Mouse (Mus musculus): ENCODE results near the gene Gm9918.

Gm9918 gene

DNA sequence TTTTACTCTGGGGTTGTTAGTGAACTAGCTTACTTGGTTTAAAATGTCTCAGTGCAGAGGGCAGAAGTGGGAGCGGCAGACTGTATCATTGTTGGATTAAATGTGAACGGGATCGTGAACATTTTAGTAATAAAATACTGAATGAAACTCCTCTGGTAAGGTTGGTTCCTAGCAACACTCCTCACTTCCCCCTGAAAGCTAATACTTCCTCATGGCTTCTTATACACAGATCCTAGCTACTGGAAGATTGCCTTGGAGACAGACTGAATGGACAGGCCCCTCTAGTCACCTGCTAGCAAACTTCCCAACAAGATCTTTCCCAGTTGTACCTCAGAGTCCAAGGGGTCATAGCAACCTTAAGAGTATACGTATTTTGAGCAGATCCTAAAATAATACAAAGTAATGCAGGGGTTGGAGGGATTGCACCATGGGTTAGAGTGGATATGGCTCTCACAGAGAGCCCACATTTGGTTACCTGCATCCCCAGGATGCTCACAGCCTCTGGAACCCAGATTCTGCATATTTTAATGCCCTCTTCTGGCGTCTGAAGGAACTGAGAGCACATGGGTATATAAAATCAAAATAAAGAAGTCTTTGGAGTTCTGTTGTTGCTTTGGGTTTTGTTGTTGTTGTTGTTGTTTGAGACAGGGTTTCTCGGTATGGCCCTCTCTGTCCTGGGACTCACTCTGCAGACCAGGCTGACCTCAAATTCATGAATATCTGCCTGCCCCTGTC lies 3.8 kb downstream of the Gm9918 start:
- DNase-seq (ENCODE audit: low read depth, low spot score): no peak

DNA sequence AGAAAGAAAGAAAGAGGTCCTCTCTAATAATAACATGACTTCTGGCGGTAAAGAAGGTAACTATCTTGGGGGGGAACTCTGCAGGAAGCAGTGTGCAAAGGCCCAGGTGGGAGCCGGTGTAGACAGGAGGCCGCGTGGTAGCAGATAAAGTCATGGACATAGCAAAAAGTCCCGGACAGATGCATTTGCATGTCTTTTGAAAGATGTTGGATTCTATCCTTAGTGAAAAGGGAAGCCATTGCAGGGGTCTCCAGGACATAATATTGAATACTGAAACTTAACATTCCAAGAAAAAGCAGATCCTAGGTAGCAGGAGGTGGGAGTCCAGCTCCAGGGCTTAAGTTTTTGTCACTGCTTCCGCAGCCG lies 8.3 kb downstream of the Gm9918 start:
- DNase-seq (ENCODE audit: low read depth, low spot score): no peak

DNA sequence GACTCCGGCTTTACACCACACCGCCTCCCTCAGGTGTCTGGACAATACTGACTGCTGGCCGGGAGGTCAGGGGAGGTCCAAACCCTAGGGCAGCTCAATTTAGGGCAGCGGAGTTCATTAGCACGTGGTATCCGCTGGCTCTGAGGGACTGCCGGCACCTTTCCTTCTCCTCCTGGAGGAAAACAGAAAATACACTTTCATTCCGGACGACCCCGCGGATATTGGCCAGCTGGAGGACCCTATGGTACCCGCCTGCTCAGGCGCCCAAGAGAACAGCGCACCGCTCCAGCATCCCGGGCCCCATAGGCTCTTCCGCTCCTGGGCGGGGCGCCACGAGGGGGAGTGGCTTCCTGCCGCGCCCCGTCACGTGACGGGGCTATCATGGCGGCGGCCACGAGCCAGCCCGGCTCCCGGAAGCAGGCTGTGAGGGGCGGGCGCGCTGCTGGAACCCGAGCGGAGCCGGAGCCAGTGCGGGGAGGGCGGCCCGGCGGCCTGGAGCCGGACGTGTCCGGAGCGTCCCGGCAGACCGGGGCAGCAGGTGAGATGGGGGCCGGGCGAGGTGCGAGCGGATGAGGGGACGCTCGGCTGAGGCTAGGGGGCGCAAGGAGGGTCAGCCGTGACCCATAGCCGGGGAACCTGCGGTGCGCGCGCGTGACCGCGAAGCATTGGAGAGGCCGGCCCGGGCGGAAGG lies 8.9 kb downstream of the Gm9918 start, which contains the start of gene Mfsd5:
Gene Mfsd5, plus strand, starts transcription at position 363 of the 691 bp plus-strand sequence.
- DNase-seq (ENCODE audit: low read depth, low spot score): peak; percentile 95

DNA sequence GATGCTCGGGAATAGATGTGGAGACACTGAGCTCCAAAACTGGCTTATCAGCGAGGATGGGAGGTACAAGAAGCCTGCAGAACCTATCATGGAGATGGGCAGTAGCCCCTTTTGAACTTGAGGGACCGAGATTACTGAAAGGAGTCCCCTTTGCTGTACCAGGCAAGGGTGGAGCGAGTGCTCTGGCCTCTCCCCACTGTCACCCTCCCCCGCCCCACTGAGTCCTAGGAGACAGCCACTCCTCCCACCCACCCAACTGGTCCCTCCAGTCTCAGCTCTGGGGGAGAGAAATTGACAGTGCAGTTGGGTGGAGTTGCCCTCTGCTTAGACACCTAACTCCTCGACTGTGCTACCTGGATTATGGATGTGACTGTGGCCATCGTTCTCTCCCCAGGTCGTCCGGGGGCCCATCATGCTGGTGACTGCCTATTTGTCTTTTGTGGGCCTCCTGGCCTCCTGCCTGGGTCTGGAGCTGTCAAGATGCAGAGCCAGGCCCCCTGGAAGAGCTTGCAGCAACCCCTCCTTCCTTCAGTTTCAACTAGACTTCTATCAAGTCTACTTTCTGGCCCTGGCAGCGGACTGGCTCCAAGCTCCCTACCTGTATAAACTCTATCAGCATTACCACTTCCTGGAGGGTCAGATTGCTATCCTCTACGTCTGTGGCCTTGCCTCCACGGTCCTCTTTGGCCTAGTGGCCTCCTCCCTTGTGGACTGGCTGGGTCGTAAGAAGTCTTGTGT lies 9.6 kb downstream of the Gm9918 start:
- peak; percentile 70 for DNase-seq (ENCODE audit: low read depth, low spot score)

DNA sequence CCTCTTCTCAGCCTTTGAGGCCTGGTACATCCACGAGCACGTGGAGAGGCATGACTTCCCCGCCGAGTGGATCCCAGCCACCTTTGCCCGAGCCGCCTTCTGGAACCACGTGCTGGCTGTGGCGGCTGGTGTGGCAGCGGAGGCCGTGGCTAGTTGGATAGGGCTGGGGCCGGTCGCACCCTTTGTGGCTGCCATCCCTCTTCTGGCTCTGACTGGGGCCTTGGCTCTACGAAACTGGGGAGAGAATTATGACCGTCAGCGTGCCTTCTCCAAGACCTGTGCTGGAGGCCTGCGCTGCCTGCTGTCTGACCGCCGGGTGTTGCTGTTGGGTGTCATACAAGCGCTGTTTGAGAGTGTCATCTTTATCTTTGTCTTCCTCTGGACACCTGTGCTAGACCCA lies 10.3 kb downstream of the Gm9918 start:
- no peak for DNase-seq (ENCODE audit: low read depth, low spot score)

DNA sequence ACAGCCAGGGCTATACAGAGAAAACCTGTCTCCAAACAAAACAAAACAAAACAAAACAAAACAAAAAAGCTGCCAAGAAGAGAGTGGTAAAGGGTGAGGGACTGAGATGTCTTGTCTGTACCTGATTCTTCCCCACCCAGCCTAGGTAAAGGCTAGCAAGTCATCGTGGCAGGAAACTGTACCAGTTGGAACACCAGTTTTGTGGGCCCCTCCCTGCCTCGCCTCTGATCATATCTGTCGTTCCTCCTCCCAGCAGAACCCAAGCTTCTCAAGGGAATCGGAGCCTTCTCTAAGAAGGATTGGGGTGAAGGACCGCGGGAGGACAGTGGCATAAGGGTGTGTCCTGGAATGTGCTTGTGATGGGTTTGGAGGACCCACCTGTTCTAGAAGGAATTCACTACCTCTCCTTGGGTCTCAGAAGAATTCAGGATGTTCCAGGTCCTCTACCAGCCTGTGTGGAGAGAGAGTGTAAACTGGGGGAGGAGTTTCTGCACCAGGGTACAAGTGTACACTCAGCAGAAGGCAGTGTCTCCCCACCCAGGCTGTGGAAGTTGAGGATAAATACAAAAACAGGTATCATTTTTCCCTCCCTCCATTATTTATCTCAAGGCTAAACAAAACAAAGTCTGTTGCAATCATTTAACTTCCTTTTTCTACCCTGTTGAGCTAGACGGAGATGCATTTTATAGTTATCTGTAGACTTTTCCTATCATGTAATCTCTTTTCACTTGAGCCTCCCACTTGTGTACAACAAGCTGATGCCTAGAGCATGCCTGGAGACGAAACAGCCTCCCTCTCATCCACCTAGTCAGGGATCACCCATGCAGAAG lies 12.3 kb downstream of the Gm9918 start:
- DNase-seq (ENCODE audit: low read depth, low spot score): no peak

DNA sequence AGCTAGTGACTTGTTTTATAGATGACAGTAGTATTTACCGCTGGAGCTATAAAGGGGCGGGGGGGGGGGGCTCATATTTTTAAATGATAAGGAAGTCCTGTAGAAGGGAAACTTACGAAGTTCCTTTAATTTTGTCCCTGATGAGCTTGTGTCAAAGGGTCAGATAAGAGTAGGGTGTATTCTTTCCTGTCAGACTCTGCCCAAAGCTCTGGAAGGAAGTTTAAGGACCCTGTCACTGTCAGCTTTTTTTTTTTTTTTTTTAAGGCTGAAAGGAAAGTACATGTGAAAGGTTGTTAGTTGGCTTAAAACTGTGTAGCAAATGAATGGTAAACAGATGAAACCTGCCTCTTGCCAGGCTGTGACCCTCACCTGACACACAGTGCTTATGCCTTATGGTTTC lies 13.3 kb downstream of the Gm9918 start:
- DNase-seq (ENCODE audit: low read depth, low spot score): no peak

DNA sequence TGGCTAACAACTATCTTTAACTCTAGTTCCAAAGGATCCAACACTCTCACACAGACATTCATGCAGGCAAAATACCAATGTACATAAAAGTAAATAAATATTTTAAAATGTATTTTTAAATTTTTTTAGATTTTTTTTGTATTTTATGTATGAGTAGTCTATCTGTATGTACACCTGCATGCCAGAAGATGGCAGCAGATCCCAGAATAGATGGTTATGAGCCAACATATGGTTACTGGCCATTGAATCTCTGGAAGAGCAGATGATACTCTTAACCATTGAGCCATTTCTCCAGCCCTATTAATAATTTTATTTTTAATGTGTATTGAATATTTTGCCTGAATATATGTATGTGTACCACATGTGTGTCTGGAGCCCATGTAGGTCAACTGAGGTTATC lies 17.0 kb downstream of the Gm9918 start:
- peak; percentile 77 for DNase-seq (ENCODE audit: low read depth, low spot score)

DNA sequence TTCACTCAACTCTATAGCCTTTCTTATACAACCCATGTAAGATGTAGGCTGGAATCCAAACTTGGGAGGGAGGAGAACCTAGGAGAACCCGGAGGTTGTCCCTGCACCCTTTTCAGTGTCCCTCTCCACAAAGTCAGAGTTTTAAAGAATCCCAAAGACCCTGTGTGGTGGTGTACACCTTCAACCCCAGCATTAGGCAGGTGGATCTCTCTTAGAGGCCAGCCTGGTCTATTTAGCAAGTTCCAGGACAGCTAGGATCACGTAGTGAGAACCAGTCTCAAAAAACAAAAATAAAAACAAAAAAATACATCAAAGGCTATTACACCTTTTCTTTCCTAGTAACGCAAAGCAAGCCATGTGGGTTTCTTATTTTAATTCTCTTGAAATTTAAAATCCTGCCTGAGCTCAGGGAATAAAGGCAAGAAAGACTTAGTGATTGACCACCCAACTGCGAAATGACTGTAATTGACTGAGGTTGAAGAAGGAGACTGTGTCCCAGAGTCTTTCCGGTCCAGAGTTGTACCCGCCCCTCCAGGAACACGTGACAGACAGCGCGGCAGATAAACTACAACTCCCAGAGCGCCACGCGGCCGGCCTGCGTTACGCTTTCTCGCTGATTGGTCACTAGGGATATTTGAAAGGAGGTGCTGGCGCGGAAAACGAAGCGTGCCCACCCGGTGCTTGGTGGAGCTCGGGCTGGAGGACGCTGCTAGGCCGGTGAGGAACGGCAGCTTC lies 25.4 kb downstream of the Gm9918 start, which contains the start of gene Espl1:
Gene Espl1, plus strand, starts transcription at position 634 of the 735 bp plus-strand sequence.
- DNase-seq (ENCODE audit: low read depth, low spot score): peak; percentile 95

DNA sequence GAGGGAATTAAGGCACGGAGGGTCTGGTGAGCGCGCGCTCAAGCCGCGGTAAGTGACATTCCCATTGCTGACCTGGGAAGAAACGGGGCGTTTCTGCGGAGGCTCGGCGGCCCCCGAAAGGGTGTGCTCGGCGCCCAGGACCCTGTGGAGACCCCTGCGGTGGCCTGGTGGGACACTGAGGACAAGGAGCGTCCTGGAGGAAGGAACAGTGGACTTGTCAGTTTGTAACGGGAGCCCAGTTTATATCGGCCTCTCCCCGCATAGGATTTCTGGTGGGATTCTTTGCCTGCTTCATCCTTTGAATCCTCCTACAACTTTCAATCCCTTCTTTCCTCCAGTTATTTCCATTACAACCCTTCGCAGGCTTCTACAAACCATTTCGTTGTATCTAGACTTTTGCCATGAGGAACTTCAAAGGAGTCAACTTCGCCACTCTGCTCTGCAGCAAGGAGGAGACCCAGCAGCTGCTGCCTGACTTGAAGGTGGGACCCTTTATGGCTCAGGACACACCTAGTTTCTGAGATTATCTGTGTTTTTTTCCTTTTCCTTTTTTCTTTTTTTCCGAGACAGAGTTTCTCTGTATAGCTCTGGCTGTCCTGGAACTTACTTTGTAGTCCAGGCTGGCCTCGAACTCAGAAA lies 26.1 kb downstream of the Gm9918 start:
- DNase-seq (ENCODE audit: low read depth, low spot score): no peak

DNA sequence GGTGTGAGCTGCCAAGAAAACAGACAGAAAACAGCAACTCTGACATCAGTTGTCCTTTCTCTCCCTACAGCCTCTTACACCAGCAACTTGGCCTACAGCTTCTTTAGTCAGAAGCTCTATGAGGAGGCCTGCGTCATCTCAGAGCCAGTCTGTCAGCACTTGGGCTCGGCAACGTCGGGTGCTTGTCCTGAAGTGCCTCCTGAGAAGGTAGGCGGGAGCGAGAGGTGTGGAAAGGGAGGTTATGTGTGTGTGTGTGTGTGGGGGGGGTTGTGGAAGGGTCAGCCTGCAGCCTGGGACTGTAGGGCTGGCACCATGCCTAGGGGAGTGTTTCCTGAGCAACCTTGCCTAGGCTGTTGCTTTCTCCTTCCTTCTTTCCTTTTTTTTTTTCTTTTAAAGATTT lies 32.2 kb downstream of the Gm9918 start:
- no peak for DNase-seq (ENCODE audit: low read depth, low spot score)

DNA sequence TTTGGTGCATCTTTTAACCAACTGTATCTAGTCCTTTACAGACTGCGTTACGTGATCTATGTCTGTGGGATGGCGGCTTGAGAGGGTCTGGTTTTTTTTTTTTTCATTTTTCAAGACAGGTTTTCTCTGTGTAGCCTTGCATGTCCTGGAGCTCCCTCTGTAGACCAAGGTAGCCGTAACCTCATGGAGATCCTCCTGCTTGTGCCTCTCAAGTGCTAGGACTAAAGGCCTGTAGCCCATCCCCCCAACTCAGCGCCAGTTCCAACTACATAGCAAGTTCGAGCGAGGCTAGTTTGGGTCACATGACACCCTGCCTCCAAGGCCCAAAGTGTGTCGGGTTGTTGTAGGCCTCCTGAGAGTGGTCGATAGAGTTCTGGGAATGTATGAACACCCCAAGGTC lies 38.4 kb downstream of the Gm9918 start:
- no peak for DNase-seq (ENCODE audit: low read depth, low spot score)

DNA sequence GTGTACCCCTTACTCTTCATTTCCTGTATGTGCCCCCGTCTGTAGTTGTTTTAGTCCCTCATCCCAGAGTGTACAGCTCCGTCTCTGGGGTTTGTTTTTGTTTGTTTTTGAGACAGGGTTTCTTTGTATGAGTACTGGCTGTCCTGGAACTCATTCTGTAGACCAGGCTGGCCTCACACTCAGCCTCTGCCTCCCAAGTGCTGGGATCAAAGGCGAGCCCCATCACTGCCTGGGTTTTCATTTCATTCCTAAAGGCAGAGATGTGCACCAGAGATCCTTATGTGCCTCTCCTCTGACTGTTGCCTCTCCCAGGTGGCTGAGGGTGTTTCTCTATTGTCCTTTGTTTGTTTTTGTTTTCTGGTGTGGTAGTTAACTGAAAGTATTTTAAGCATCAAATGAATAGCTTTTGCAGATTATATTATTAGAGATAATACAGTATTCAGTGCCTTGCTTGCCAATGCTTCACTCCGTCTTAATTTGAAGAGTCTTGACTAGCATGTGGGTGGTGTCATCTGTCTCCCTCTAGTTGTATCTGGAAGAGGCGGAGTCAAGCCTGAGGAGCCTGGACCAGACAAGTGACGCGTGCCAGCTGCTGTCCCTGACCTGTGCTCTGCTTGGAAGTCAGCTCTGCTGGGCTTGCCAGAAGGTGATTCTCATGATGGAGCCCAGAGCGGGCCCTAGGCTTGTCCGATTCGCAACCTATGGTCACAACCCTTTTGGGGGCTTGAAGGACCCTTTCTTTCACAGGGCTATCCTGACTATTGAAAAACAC lies 39.9 kb downstream of the Gm9918 start:
- peak; percentile 24 for DNase-seq (ENCODE audit: low read depth, low spot score)

DNA sequence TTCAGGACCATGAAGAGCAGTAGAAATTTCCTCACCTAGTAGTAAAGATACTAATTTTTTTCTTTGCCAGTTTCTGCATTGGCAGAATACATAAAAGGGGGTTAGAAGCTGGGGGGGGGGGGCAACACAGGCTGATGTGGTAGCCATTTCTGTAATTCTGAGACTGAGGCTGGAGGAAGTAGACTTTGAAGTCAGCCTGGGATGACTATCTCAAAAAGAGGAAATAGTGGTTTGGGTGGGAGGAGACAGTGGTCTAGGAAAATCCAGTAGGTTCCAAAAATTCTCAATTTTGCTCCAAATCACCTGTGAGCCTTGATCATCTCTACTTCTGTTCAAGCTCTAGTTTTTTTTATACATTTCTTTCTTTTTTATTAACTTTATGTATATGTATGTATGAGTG lies 41.1 kb downstream of the Gm9918 start:
- DNase-seq (ENCODE audit: low read depth, low spot score): no peak

DNA sequence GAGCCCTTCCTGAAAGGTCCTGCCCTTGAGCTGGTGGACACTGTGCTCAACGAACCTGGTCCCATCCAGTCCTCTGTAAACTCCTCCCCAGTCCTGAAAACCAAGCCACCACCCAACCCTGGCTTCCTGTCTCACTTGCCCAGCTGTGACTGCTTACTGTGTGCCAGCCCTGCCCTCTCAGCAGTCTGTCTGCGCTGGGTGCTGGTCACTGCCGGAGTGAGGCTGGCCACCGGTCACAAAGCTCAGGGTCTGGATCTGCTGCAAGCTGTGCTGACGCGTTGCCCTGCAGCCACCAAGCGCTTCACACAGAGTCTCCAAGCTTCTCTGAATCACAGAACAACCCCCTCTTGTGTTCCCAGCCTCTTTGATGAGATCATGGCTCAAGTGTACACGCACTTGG lies 44.9 kb downstream of the Gm9918 start:
- peak; percentile 55 for DNase-seq (ENCODE audit: low read depth, low spot score)

DNA sequence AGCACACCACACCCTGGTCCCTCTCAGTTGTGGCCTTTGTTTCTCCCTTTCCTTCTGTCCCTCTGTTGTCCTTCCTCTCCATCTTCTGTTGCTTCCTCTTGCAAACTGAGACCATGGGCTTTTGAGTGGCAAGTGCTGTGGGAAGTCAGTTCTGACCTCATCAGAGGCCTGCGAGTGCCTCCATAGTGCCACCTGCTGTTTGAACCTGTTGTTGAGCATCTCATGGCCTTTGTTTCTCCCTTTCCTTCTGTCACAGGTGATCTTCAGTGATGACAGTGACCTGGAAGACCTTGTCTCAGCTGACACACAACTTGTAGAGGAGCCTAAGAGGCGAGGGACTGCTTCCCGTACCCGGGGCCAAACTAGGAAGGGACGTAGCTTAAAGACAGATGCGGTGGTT lies 45.9 kb downstream of the Gm9918 start:
- DNase-seq (ENCODE audit: low read depth, low spot score): peak; percentile 84
